Mouse (Mus musculus) testis, adult 2 months (tissue): Measurements from ENCODE around the gene Rbms1. TPM values are rescaled to one million over a fixed set of nuclear protein-coding genes. Genes with fewer than 3 reads are reported as not detected.

Source experiments
- H3K27ac ChIP-seq: fragments of 200-500 bp; 2 replicates; pipeline ENCODE4 v1.5.1; 2012; ENCODE audit warnings: low read depth, low read length; ENCODE audit not compliant: control insufficient read depth, insufficient read depth
- H3K27me3 ChIP-seq: fragments of 200-500 bp; 2 replicates; pipeline ENCODE4 v1.6.1; 2012; ENCODE audit warnings: mild to moderate bottlenecking, low read length, moderate library complexity; ENCODE audit not compliant: control insufficient read depth, insufficient read depth
- H3K36me3 ChIP-seq: fragments of 200-500 bp; 2 replicates; pipeline ENCODE4 v1.6.1; 2012; ENCODE audit warnings: mild to moderate bottlenecking, low read length; ENCODE audit not compliant: control insufficient read depth, insufficient read depth
- H3K4me1 ChIP-seq: fragments of 200-500 bp; 2 replicates; pipeline ENCODE4 v1.6.1; 2012; ENCODE audit warnings: low read length; ENCODE audit not compliant: control insufficient read depth, insufficient read depth
- H3K4me3 ChIP-seq: fragments of 200-500 bp; 2 replicates; pipeline ENCODE4 v1.5.1; 2012; ENCODE audit warnings: low read depth, mild to moderate bottlenecking, low read length, moderate library complexity, mixed read lengths; ENCODE audit not compliant: control insufficient read depth
- CTCF ChIP-seq: fragments of 200-500 bp; IDR thresholded peaks from 2 replicates; pipeline ENCODE4 v1.5.1; 2012; ENCODE audit warnings: low read depth, mild to moderate bottlenecking, inconsistent platforms, low read length, moderate library complexity; ENCODE audit not compliant: control insufficient read depth, insufficient read depth, insufficient replicate concordance
- POLR2A ChIP-seq: fragments of 200-500 bp; IDR thresholded peaks from 2 replicates; pipeline ENCODE4 v1.6.1; 2012; ENCODE audit warnings: low read depth, mild to moderate bottlenecking, inconsistent platforms, low read length, moderate library complexity; ENCODE audit not compliant: control insufficient read depth
- polyA plus RNA-seq: library from polyadenylated mRNA; depleted of rRNA; stranded (reverse); fragments of >200 nt; gene quantifications from 2 replicates; pipeline ENCODE4 v1.2.3, GENCODE M21; 2012

Rbms1 gene
- polyA plus RNA-seq, 1 experiment: 284 TPM

GRCm38 (mm10) chr2:60882202-60883042 is 80.6 kb downstream of the Rbms1 start:
- Histone ChIP-seq H3K4me1 (peaks cover 6% of the 10 kb centered on the region; the same call in 1 of the 2 replicates), H3K4me3 (peak overlapping the region; percentile 1; the same call in 1 of the 2 replicates), H3K27me3 (no peaks in the 10 kb centered on the region; the same call in 1 of the 2 replicates), H3K27ac (no peak overlapping the region), H3K36me3 (no peaks in the 10 kb centered on the region)
- TF ChIP-seq CTCF (no peak), POLR2A (no peak)

DNA sequence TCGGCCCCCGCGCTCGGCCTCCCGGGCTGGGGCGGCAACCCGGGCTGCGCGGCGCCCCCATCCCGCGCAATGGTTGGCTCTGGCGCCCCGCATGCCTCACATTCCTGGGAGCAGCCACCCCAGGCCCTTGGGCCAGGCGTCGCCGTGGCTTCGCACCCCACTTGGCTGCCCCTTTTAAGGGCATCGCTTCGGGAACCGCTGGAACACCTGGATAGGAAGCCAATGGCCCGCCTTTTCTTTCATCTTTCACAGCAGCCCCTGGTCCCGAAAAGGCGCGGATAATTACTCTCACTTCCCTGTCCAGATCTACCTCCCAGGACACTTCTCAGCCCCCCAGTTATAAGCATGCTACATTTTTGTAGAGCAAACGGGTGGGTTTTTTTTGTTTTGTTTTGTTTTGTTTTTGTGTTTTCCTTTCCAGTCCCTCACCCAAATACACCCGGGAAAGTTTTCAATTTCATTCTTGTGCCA is 81.4 kb downstream of the Rbms1 start:
- Histone ChIP-seq H3K36me3 (no peaks in the 10 kb centered on the region), H3K27me3 (no peaks in the 10 kb centered on the region; the same call in 1 of the 2 replicates), H3K27ac (peak overlapping the region; percentile 14; the same call in 1 of the 2 replicates), H3K4me3 (peak overlapping the region; percentile 88), H3K4me1 (peaks cover 6% of the 10 kb centered on the region; the same call in 1 of the 2 replicates)
- no peak for TF ChIP-seq POLR2A
- no peak for TF ChIP-seq CTCF

DNA sequence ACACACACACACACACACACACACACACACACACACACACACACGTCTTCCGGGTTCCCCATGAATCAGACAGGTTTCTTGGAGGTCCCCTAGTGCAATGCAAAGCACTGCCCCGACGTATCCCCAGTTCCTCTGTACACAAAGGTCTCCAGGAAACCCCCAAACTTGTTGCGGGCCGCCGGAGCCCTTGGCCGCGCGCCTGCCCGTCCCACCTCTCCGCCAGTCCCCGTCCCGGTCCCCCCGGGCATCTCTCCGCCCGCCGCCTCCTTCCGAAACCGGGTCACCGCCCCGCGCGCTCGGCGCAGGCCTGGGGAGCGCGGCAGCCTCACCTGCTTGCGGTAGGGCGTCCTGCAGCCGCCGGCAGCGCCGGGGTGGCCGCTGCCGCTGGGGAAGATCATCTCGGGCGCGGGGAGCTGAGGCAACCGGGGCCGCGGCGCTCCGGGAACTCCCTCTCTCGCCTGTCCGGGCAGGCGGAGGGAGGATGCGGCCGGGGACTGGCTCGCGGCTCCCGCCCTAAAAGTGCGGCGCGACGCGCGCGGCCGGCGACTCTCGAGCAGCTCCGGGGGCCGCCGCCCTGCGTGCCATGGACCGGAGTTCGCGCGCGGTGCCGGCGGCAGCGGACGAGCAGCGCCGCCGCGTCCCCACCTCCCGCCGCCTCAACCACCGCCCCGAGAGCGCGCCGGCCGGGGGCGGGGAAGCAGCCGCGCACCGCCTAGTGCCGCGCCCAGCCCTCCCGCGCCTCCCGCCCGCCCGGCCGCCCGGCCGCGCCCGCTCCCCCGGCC is 82.0 kb downstream of the Rbms1 start:
- Histone ChIP-seq H3K36me3 (no peaks in the 10 kb centered on the region), H3K4me1 (peaks cover 6% of the 10 kb centered on the region; the same call in 1 of the 2 replicates), H3K4me3 (peak overlapping the region; percentile 88), H3K27me3 (no peaks in the 10 kb centered on the region; the same call in 1 of the 2 replicates), H3K27ac (peak overlapping the region; percentile 47; the same call in 1 of the 2 replicates)
- TF ChIP-seq CTCF (no peak), POLR2A (no peak)

- no peak for TF ChIP-seq POLR2A
- TF ChIP-seq CTCF: no peak
- Histone ChIP-seq H3K4me3 (peak overlapping the region; percentile 88; the same call in 1 of the 2 replicates), H3K4me1 (peaks cover 6% of the 10 kb centered on the region; the same call in 1 of the 2 replicates), H3K36me3 (no peaks in the 10 kb centered on the region), H3K27ac (no peak overlapping the region), H3K27me3 (no peaks in the 10 kb centered on the region; the same call in 1 of the 2 replicates)
Measured at GRCm38 (mm10) chr2:60879966-60880788, 82.8 kb downstream of the Rbms1 start.

DNA sequence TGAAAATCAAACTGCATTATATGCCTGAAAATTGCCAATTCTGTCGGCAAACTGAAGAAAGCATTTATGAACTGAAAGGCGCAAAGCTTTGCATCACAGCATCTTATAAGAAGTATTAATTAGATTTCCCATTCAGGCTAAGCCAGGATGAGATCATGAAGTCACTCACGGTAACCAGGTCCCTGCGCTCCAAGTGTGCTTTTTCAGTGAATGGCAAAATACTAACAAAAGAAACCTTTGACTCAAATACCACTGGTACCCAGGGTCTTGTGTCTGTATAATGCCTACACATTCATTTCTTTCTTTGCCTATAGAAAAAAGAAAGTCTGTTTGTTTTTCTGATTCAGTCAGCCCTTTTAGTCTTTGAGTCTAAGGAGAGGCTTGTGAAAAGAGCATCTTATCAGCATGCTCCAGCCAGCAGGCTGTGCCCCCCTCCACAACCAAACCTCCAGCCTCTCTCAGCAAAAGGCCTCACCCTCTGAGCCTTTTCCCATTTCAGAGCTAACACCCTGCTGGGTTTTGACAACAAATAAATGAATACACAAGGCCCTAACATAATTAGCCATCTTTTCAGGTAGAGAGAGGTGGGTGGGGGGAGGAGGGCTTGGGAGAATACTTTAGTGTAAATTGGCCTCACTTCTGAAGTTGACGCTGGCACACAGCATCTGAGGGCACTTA is 83.7 kb downstream of the Rbms1 start:
- H3K36me3 ChIP-seq: no peaks in the 10 kb centered on the region
- H3K4me3 ChIP-seq: no peak overlapping the region
- TF ChIP-seq CTCF (no peak), POLR2A (no peak)
- H3K27ac ChIP-seq: no peak overlapping the region
- no peaks in the 10 kb centered on the region; the same call in 1 of the 2 replicates for H3K27me3 ChIP-seq
- peaks cover 6% of the 10 kb centered on the region; the same call in 1 of the 2 replicates for H3K4me1 ChIP-seq

DNA sequence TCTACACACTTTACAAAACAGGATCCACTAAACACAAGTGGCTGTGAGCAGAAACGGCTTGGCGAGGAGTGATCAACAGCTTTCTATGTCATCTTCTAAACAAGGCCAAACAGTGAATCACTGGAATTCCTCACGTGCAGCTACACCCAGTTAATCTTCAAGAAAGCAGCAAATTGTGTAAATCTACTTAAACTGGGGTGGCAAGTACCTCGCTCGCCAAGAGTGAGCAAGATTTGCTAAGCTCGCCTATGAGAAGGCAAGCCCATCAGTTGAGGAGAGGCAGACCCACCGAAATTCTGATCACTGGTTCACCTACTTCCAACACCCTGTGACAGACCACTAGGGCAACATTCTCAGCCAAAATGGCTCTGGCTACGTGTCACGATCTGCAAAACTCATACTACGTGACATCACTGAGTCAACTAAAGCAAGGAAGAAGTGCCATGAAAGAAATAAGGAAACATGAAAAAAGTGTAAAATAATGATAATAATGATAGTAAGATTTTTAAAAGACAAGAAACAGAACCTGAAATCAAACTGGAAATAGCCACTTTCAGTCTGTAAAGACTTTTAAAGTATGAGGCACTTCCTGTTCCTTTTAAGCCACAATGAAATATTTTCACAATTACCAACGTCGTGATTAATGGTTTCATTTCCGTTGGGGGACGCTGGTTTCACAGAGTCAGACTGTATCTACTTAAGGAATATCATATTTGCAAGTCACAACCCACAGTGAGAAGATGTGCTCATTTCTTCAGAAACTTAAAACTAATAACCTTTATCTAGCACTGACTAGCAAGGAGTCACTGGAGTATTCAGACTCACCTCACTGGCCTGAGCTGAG is 85.2 kb downstream of the Rbms1 start:
- Histone ChIP-seq H3K4me3 (no peak overlapping the region), H3K36me3 (no peaks in the 10 kb centered on the region), H3K4me1 (peaks cover 6% of the 10 kb centered on the region; the same call in 1 of the 2 replicates), H3K27ac (no peak overlapping the region), H3K27me3 (no peaks in the 10 kb centered on the region; the same call in 1 of the 2 replicates)
- TF ChIP-seq POLR2A (no peak), CTCF (no peak)
